Mouse (Mus musculus) spleen, adult 2 months (tissue): ENCODE measurements around the gene Ikzf2.

ENCODE experiments used
- CTCF ChIP-seq: fragments of 200-500 bp; IDR thresholded peaks from 2 replicates; pipeline ENCODE4 v1.5.1; 2011; ENCODE audit warnings: mild to moderate bottlenecking, inconsistent platforms; ENCODE audit not compliant: insufficient read depth, insufficient read length, insufficient replicate concordance; ENCODE audit errors: extremely low read depth
- POLR2A ChIP-seq: fragments of 200-500 bp; IDR thresholded peaks from 2 replicates; pipeline ENCODE4 v1.6.1; 2011; ENCODE audit warnings: low read depth, low read length, inconsistent platforms

DNA sequence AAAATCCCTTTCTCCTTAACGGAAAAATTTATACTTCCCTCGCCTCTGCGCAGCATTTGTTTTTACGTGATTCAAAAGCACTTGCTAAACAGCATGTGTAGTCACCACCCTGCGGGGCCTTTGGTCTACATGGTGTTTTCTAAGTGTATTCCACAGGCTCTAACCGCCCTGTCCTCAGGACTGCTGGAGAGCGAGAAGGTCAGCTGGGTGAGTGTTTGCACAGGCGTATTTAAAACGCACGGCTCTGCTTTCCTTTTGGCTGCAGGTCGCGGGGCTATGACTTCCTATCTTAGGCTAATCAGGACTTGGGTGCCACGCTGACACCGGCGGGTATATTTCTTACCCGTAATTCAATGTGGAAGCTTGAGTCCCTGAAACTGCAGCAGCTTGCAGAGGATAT, 30.1 kb downstream of the Ikzf2 start:
- TF ChIP-seq POLR2A (no peak), CTCF (no peak)
